Mouse (Mus musculus): Measurements from ENCODE around the gene Bcl9.

Bcl9 gene

DNA sequence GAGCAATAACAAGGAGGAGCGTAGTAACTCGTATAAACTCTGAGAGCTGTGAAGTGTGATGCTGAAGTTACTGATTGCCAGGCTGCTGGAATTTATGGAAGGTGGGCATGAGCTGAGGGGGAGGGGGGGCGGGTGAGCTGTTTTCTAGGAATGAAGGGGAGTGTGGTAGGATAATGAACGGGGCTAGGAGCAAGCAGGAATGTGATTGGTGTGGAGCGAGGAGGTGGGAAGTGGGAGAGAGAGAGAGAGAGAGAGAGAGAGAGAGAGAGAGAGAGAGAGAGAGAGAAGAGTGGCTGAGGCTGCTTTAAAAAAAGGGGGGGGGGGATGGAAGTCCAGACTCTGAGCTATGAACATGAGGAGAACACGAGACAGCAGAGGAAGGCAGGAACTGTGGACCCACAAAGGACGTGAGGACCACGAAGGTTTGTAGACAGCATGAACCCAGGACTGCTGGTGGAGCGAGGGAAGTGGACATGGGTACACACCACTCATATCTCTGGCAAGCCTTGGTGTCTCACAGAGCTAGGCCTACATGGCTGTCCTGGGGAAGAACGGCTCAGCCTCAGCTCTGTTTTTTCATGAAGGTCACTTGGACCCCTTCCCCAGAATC lies 1.2 kb upstream of the Bcl9 start:
- in situ Hi-C loops (cut with MseI, MboI): no loop called here

DNA sequence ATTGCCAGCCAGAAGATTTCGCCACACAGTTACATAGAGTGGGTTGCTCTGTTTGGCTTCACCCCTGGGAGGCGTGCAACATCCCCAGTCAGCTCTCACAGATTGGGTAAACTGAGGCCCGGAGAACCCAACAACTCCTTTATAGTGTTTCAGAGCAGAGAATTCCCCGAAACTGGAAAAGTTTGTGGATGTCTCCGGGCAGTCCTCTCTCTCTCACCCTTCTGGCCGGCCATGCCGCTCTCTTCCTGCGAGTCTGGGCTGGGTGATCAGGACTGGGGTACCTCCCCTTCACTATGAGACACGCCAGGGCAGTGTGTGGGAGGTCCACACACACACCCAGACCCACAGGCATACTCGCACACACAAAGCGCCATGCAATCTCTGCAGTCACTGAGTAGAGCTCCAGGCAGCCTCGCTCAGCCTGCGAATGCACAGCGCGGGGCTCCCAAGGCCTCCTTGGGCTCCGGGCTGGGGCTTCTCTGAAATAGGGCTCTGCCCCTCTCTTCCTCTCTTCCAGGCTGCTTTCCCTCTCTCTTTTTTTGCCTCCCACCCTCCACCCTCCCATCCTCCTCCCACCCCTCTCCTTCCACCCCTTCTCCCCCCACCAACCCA lies 670 bp downstream of the Bcl9 start:
- in situ Hi-C loops (cut with MseI, MboI): no loop called here

DNA sequence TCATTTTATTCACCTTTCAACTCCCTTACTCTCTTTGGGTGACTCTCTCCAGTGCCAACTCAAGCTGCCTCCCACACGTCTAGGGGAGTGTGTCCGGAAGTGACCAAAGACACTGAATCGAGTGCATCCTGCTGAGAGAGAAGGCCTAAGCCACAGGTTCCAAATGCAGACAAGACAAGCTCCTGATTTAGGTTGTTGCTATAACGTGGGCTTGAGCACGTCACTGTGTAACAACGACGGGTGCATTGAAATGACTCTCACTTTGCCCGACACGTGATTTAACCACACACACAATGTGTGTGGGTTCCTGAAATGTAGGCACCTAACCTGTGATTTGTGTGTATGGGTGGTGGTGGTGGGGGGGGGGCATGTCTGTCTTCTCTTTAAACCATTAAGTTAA lies 3.4 kb downstream of the Bcl9 start:
- in situ Hi-C loops (cut with MseI, MboI): no loop called here

DNA sequence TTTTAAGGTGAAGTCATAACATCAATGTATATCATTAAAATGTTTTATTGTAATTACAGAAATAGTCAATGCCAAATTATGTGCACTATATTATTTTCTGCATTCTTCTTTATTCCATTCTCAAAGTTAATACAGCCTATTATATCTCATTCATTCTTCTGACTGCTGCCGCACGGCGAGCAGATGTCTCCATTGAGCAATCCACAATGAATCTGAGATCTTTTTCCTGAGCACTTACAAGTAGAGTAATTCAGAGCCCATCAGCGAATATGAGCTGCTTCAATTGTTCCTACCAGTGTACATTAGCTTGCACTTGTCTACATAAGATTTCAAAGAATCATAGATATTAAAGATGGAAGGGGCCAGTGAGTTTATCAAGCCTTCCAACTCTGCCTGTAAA lies 12.8 kb downstream of the Bcl9 start:
- in situ Hi-C loops (cut with MseI, MboI): no loop called here

DNA sequence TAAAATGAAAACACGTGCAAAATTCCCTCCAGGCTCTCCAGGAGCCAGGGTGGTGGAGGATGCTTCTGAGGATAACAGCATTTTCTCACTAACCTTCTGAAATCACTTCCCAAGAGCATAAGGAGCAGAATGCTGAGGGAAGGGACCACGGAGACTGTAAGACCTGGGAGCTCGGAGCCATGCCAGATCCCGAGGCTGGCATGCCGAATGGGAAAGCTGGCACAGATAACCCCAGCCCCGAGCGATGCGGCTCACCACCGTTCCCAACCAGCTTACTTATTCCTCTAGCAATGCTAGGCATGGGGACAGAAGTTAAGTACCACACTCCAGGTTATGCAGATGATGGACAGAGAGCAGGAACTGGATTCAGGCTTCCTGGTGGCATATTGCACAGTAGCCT lies 13.7 kb downstream of the Bcl9 start:
- in situ Hi-C loops (cut with MseI, MboI): no loop called here

DNA sequence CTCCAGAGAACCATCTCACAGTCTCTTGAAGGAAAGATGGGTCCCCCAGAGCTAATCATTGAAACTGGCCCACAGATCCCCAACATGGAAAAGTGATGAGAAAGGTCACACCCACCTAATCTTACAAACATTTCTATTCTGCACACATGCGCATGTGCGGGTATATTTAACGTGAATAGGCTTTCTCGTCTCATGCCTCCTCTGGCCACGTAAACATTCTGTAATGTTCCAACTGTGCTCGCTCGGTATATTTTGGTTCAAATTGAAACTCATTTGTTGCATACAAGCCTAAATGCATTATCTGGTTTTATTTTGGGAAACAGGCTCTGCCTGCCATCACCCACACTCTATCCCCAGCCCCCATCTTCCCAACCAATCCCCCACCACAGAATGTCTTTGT lies 16.3 kb downstream of the Bcl9 start:
- in situ Hi-C loops (cut with MseI, MboI): no loop called here

DNA sequence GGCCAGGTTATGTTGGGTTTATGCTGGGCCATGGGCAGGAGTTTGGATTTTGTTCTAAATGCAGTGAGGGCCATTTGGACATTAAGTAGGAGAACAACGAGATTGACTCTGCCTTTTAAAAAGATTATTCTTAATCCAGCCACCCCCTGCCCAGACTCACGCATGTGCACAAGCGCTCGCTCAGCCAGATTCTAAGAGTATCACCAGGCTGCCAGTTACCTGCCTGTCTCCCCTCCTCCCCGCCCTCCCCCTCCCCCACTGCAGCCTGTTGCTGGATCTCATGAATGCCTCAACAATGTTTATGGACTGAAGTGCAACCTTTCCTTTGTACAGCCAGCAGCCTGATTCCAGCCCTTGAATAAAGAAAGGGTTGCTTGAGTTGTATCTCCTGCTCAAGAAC lies 22.0 kb downstream of the Bcl9 start:
- in situ Hi-C loops (cut with MseI, MboI): no loop called here

DNA sequence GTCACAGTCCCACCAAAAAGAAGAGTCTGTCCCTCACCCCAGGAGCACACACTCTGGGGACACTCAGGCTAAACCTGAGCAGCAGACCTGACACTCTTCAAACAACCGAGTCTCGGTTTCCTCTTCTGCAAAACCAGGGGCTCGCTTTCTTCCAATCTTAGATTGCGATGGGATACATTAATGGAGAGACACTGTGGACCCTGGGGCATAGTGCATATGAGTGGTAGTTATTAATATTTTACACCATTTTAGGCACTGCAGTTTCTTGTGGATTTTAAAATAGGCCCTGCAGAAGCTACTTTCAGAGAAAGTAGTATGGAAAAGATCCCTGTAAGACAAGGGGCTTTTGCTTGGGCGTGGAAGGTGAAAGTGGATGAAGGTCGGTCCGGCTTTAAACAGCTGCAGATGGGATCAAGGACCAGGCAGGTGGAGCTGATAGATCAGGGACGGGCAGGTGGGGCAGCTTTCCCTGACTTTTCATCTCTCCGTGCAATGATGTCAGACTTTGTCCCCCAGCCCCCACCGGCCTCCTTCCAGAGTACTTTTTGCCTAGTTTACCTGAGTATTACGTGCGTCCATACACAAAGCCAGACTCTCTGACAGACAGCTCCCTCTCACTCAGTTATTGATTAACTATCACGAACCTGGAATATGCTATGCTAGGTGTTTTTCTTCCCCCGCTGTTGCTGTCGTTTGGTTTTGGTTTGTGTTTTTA lies 23.0 kb downstream of the Bcl9 start:
- in situ Hi-C loops (cut with MseI, MboI): no loop called here

- in situ Hi-C loops (cut with MseI, MboI): no loop called here
Observed at GRCm38 (mm10) chr3:97273876-97274275, 23.8 kb downstream of the Bcl9 start.

DNA sequence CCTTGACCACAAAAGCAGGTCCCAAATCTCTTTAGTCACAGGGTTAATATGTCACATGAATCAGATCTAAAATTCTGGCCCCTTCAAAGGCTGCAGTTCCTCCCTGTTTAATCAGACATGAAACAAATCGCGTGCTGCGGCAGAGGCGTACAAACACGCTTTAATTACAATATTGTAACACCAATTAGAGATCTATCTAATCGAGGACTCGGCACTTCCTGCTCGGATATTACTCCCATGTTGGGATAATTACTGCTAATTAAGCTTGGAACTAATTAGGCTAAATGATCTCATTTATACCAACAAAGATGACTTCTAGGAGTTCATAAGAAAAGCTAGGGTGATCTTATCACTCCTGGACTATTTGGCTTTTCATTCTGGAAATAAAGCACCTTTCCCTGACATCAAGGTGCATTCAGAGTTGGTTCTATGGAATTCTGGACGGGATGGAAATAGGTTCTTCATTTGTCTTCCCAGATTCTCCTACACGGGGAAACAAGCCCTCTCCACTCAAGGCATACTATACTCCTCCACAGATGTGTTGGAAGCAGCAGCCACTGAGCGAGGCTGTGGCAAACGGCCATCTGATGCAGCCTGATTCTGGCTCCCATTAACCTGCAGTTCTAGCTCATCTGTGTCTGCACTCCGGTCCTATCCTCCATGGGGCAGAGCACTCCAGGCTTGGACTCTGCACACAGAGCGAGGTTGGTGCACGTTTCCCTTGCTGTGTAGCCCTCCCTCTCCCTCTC lies 31.9 kb downstream of the Bcl9 start:
- in situ Hi-C loops (cut with MseI, MboI): no loop called here

DNA sequence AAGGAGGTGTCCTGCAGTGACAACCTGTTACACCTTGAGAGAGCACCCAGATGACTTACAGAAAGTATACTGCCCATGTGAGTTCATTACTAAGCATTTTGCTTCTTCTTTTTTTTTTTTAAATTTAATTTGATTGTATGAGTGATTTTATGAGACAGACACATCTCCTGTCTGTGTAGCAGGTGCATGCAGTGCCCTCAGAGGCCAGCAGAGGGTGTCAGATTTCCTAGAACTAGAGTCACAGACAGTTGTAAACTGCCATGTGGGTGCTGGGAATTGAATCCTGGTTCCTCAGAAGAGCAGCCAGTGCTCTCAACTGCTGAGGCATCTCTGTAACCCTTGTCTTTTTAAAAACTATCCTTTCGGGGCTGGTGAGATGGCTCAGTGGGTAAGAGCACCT lies 35.5 kb downstream of the Bcl9 start:
- in situ Hi-C loops (cut with MseI, MboI): no loop called here

GRCm38 (mm10) chr3:97255706-97256339 lies 41.9 kb downstream of the Bcl9 start:
- in situ Hi-C loops (cut with MseI, MboI): no loop called here

GRCm38 (mm10) chr3:97254861-97255465 lies 42.8 kb downstream of the Bcl9 start:
- in situ Hi-C loops (cut with MseI, MboI): no loop called here

GRCm38 (mm10) chr3:97253823-97254600 lies 43.7 kb downstream of the Bcl9 start:
- in situ Hi-C loops (cut with MseI, MboI): no loop called here

GRCm38 (mm10) chr3:97252896-97253295 lies 44.8 kb downstream of the Bcl9 start:
- in situ Hi-C loops (cut with MseI, MboI): no loop called here

DNA sequence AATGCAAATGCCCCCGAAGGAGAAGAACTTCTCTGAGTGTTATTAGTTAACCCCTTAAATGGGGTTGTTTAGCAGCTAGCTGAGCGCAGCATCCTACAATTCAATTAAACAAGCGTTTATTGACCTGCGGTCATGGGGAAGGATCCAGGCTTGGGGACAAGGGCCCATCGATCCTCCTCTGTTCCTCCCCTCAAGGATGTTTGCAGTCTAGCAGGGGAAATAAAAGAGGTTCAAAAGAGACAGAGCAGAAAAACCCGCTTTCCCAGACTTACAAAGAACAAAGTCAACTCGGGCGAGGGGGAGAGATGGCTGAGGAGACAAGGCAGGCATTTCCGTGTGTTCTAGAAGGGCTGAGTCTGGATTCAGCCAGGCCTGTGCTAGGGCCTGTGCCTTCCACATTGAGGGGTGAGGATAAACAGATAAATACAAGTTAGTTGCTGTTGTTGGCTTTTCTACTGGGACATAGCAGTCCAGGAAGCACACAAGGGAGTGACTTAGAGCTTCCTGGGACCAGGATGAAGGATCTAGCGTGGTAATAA lies 55.0 kb downstream of the Bcl9 start:
- in situ Hi-C loops (cut with MseI, MboI): no loop called here

GRCm38 (mm10) chr3:97241826-97242225 lies 55.9 kb downstream of the Bcl9 start:
- in situ Hi-C loops (cut with MseI, MboI): no loop called here

DNA sequence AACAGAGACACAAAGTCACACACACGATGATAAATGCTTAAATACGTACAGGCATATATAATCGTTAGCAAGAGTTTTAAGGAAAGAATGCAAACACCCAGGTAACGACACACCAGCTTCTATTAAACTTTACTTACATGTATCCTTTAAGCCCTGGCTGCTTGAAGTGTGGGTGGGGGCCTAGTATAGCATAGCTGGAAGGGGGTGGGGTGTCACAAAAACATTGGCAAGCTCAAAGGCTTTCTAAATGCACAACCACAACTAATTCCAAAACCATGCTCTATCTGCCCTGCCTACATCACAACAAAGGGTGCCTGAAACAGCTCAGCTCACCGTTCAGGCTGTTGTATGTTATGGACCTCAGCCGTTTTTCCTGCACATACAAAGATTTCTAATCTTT lies 57.9 kb downstream of the Bcl9 start:
- in situ Hi-C loops (cut with MseI, MboI): no loop called here

DNA sequence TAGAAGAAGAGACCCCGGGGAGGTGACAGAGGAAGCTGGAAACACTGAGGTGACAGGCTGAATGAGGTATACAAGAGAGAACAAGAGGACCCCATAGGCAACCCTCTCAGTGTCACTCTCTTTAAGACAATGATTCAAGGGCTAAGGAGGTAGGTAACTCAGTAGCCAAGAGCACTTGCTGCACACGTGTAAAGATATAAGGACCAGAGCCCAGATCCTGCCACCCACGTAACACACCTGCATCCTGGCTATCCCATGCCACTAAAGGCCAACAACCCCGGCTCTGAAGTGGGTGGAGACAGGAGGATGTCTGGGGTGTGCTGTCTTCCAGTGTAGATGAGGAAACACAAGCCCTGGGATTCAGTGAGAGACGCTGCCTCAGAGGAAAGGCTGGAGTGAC lies 58.4 kb downstream of the Bcl9 start:
- in situ Hi-C loops (cut with MseI, MboI): no loop called here

DNA sequence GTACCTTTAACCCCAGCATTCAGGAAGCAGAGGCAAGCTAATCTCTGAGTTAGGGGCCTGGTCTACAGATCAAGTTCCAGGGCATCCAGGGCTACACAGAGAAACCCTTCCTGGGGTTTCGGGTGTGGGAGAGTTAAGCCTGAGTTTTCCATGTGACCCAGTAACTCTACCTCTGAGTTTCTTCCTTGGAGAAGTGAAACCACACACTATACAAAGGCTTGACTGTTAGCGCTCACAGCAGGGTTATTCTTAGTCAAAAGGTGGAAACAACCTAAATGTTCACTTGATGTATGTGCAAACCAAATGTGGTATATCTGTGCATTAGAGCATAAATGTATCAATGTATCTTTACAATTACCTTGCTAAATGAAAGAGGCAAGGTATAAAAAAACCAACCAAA lies 59.2 kb downstream of the Bcl9 start:
- in situ Hi-C loops (cut with MseI, MboI): no loop called here

- in situ Hi-C loops (cut with MseI, MboI): no loop called here
Observed at GRCm38 (mm10) chr3:97237403-97237802, 60.3 kb downstream of the Bcl9 start.

Measured in mouse trophoblast stem cell (cell line).